Mouse (Mus musculus) kidney, embryonic 16.5 days (tissue): ENCODE measurements around the gene Kdm5b. TPM values are rescaled to one million over a fixed set of nuclear protein-coding genes. Genes with fewer than 3 reads are reported as not detected.
A peak's percentile ranks its signal among the peaks of the same experiment; 100 is the strongest.

Experiments
- ATAC-seq: fragments of 200-750 bp; cut with Nextera tagmentation; 2 replicates; pipeline ENCODE4 v1.8.0; 2017; ENCODE audit warnings: moderate TSS enrichment; ENCODE audit not compliant: low FRiP score, low TSS enrichment
- H3K27ac ChIP-seq: fragments of 300-500 bp; sonication (generic); 2 replicates; pipeline ENCODE4 v1.5.1; 2014; ENCODE audit warnings: low read length
- H3K27me3 ChIP-seq: fragments of 300-500 bp; sonication (generic); 2 replicates; pipeline ENCODE4 v1.6.1; 2014; ENCODE audit warnings: low read length, control low read depth, mixed read lengths; ENCODE audit not compliant: insufficient read depth
- H3K36me3 ChIP-seq: fragments of 300-500 bp; sonication (generic); 2 replicates; pipeline ENCODE4 v1.6.1; 2014; ENCODE audit warnings: low read length, control low read depth, mixed read lengths; ENCODE audit not compliant: insufficient read depth
- H3K4me1 ChIP-seq: fragments of 300-500 bp; sonication (generic); 2 replicates; pipeline ENCODE4 v1.6.1; 2014; ENCODE audit warnings: low read length, control low read depth, mixed read lengths; ENCODE audit not compliant: insufficient read depth
- H3K4me2 ChIP-seq: fragments of 300-500 bp; sonication (generic); replicated peaks from 2 replicates; pipeline ENCODE4 v1.6.1; 2014; ENCODE audit warnings: low read depth, low read length
- H3K4me3 ChIP-seq: fragments of 300-500 bp; sonication (generic); 2 replicates; pipeline ENCODE4 v1.5.1; 2014; ENCODE audit warnings: mild to moderate bottlenecking, low read length
- H3K9ac ChIP-seq: fragments of 300-500 bp; sonication (generic); replicated peaks from 2 replicates; pipeline ENCODE4 v1.6.1; 2014; ENCODE audit warnings: low read length
- H3K9me3 ChIP-seq: fragments of 300-500 bp; sonication (generic); 2 replicates; pipeline ENCODE4 v1.6.1; 2016; ENCODE audit warnings: low read length, control low read depth
- WGBS: fragments of 180-500 bp; shearing (Covaris S2); extraction: QIAGEN DNeasy Blood & Tissue Kit; methylation state at CpG from one replicate; pipeline ENCODE4 v1.1.7; 2014; 5-methylcytosine and 5-hydroxymethylcytosine counted together
- polyA plus RNA-seq: library from polyadenylated mRNA; unstranded; fragments of >200 nt; fragmentation: Nextera tagmentation; extraction: Ambion mirVana; gene quantifications from 2 replicates; pipeline ENCODE4 v1.2.1, GENCODE M21; 2015

Kdm5b gene
- polyA plus RNA-seq, 1 experiment from 2014 or later, result 47.4 TPM

GRCm38 (mm10) chr1:134636684-134637083 is 76.7 kb downstream of the Kdm5b start:
- no peak overlapping the region for H3K9ac ChIP-seq
- no peak; the same call in 1 of the 2 replicates for ATAC-seq

GRCm38 (mm10) chr1:134638041-134638440 is 78.1 kb downstream of the Kdm5b start:
- Histone ChIP-seq H3K9ac (no peak overlapping the region), H3K9me3 (no peaks in the 10 kb centered on the region), H3K27me3 (peaks cover 3% of the 10 kb centered on the region; the same call in 1 of the 2 replicates), H3K36me3 (peaks cover 19% of the 10 kb centered on the region), H3K4me1 (peaks cover 4% of the 10 kb centered on the region; the same call in 1 of the 2 replicates), H3K27ac (no peak overlapping the region), H3K4me3 (no peak overlapping the region), H3K4me2 (no peak overlapping the region)
- no peak for ATAC-seq
- 30% methylated on average over 3 of the region's 3 CpGs for WGBS

More at GRCm38 (mm10) chr1:134636684-134637083, 76.7 kb downstream of the Kdm5b start:
- Histone ChIP-seq H3K4me3 (no peak overlapping the region), H3K27me3 (no peaks in the 10 kb centered on the region), H3K27ac (no peak overlapping the region), H3K4me1 (peaks cover 4% of the 10 kb centered on the region; the same call in 1 of the 2 replicates), H3K9me3 (no peaks in the 10 kb centered on the region), H3K4me2 (no peak overlapping the region), H3K36me3 (peaks cover 29% of the 10 kb centered on the region)
- WGBS, result 10% methylated on average over 3 of the region's 3 CpGs

- peaks cover 15% of the 10 kb centered on the region for H3K36me3 ChIP-seq
- H3K9ac ChIP-seq, result no peak overlapping the region
- no peak overlapping the region for H3K4me3 ChIP-seq
- H3K4me2 ChIP-seq, result no peak overlapping the region
- no peak overlapping the region for H3K27ac ChIP-seq
- peaks cover 6% of the 10 kb centered on the region; the same call in 1 of the 2 replicates for H3K27me3 ChIP-seq
- peaks cover 4% of the 10 kb centered on the region; the same call in 1 of the 2 replicates for H3K4me1 ChIP-seq
- WGBS, result 27% methylated on average over 7 of the region's 7 CpGs
- ATAC-seq, result no peak
- H3K9me3 ChIP-seq, result no peaks in the 10 kb centered on the region
Observed at GRCm38 (mm10) chr1:134638522-134638921, 78.6 kb downstream of the Kdm5b start.

DNA sequence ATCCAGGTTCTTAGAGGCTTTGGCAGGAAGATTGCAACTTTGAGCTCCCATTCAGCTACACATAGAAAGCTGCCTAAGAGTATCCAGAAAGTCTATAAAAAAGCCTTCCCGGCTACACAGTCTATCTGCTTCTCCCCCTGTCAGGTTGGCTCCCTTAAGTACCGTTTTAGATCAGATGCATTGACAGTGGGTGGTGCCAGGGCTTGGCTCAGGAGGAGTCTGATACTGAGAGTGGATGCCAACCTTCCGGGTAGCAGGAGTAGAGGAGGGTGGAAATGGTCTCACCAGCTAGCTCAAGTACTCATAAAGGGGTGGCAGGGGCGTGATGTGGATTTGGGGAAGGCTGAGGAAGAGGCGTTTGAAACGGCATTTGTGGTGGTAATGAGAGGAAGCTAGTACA is 79.5 kb downstream of the Kdm5b start:
- Histone ChIP-seq H3K4me1 (peaks cover 4% of the 10 kb centered on the region; the same call in 1 of the 2 replicates), H3K9ac (no peak overlapping the region), H3K27me3 (peaks cover 14% of the 10 kb centered on the region), H3K27ac (no peak overlapping the region), H3K9me3 (no peaks in the 10 kb centered on the region), H3K36me3 (peaks cover 6% of the 10 kb centered on the region; the same call in 1 of the 2 replicates), H3K4me2 (no peak overlapping the region), H3K4me3 (no peak overlapping the region)
- ATAC-seq, result no peak
- 72% methylated on average over 6 of the region's 6 CpGs for WGBS

- H3K4me1 ChIP-seq, result peaks cover 15% of the 10 kb centered on the region
- H3K4me3 ChIP-seq, result no peak overlapping the region
- no peaks in the 10 kb centered on the region for H3K9me3 ChIP-seq
- H3K27me3 ChIP-seq, result peaks cover 34% of the 10 kb centered on the region
- WGBS, result 26% methylated on average over 3 of the region's 3 CpGs
- ATAC-seq, result no peak
- H3K9ac ChIP-seq, result no peak overlapping the region
- H3K4me2 ChIP-seq, result no peak overlapping the region
- no peaks in the 10 kb centered on the region for H3K36me3 ChIP-seq
- no peak overlapping the region for H3K27ac ChIP-seq
Observed at GRCm38 (mm10) chr1:134641507-134641906, 81.5 kb downstream of the Kdm5b start.

DNA sequence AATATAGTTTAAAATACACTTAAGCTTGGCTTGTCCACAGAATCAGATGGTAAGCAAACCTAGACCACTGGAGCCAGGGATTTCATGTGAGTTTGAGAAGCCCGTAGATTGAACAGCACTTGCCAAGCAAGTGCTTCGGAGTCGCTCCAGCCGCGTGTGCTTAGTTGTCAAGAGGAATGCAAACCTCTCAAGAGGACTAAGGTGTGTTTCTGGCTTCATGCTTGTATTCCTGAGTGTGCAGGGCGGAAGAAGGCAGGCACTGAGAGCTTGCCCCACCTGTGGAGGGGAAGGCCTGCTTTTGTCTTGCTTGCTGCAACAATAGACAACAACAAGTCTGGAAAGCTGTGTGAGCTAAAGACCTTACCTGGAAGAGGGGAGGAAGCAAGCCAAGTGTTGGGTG is 83.7 kb downstream of the Kdm5b start:
- 73% methylated on average over 6 of the region's 6 CpGs for WGBS

DNA sequence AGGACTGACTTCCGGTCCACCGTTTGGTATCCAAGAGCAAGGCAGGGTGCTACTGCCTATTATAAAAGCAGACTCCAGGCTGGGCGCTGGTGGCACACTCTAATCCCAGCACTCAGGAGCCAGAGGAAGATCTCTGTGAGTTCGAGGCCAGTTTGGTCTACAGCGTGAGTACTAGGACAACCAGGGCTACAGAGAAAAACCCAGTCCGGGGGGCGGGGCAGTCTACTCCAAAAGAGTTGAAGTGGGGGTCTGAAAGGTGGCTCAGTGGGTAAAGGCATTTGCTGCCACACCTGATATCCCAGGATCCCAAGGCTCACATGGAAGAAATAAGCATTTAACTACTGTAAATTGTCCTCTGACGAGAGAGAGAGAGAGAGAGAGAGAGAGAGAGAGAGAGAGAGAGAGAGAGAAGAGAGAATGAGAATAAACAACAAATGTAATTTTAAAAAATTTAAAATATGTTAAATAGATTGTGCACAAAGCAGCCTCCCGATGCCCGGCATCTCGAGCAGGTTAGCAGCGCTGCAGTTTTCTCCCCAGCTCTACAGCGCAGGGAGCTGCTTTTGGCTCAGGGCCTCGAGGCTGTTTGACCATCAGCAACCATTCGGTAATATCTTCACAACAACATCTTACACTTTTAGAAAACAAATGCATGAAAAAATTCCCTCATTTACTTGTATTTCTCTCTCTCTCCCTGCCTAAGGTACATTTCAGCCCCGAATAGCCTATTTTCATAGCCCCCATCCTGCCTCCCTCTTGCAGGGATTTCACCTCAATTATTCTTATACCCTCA is 85.6 kb downstream of the Kdm5b start:
- Histone ChIP-seq H3K27me3 (peaks cover 55% of the 10 kb centered on the region), H3K4me1 (peaks cover 22% of the 10 kb centered on the region), H3K9ac (peak overlapping the region; percentile 59; the same call in 1 of the 2 replicates), H3K4me2 (peak overlapping the region; percentile 94), H3K27ac (no peak overlapping the region), H3K4me3 (peak overlapping the region; percentile 62), H3K9me3 (no peaks in the 10 kb centered on the region), H3K36me3 (no peaks in the 10 kb centered on the region)
- WGBS, result 13% methylated on average over 16 of the region's 16 CpGs
- ATAC-seq, result no peak

More for the DNA sequence above, 83.7 kb downstream of the Kdm5b start:
- no peak overlapping the region for H3K4me3 ChIP-seq
- H3K4me1 ChIP-seq, result peaks cover 22% of the 10 kb centered on the region
- H3K9me3 ChIP-seq, result no peaks in the 10 kb centered on the region
- H3K9ac ChIP-seq, result no peak overlapping the region
- H3K27ac ChIP-seq, result no peak overlapping the region
- no peak overlapping the region for H3K4me2 ChIP-seq
- H3K27me3 ChIP-seq, result peaks cover 55% of the 10 kb centered on the region
- ATAC-seq, result no peak
- H3K36me3 ChIP-seq, result no peaks in the 10 kb centered on the region

GRCm38 (mm10) chr1:134646261-134646962 is 86.4 kb downstream of the Kdm5b start, which contains the start of gene Syt2:
Gene Syt2 (plus strand): TSS chr1:134646677.
- WGBS, result under 1% methylated on average over 56 of the region's 63 CpGs
- H3K9ac ChIP-seq, result peak within 1 kb of the TSS; percentile 59; the same call in 1 of the 2 replicates

DNA sequence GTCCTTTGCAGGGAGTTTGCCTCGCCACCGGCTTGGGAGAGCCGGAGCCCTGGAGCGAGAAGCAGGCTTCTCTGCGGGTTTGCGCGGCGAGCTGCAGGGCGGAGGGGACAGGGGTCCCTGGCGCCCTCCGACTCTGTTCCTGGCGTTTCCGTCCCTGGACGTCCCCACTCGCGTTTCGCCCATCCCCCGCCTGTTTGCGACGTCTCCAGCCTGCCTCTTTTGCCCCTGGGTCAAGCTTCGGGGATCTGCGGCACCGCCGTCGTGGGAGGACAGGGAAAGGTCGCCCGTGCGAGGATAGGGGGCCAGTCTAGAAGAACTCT is 87.0 kb downstream of the Kdm5b start:
- peak overlapping the region; percentile 62 for H3K4me3 ChIP-seq
- no peaks in the 10 kb centered on the region for H3K9me3 ChIP-seq
- H3K27ac ChIP-seq, result no peak overlapping the region
- H3K4me1 ChIP-seq, result peaks cover 35% of the 10 kb centered on the region
- no peaks in the 10 kb centered on the region for H3K36me3 ChIP-seq
- H3K27me3 ChIP-seq, result peaks cover 55% of the 10 kb centered on the region
- 1% methylated on average over 28 of the region's 28 CpGs for WGBS
- no peak for ATAC-seq
- peak overlapping the region; percentile 94 for H3K4me2 ChIP-seq
- H3K9ac ChIP-seq, result peak overlapping the region; percentile 59; the same call in 1 of the 2 replicates

More at GRCm38 (mm10) chr1:134646261-134646962, 86.4 kb downstream of the Kdm5b start, which contains the start of gene Syt2:
- H3K27me3 ChIP-seq, result peaks cover 55% of the 10 kb centered on the region
- peak; percentile 33 for ATAC-seq
- no peaks in the 10 kb centered on the region for H3K9me3 ChIP-seq
- H3K36me3 ChIP-seq, result no peaks in the 10 kb centered on the region
- H3K4me1 ChIP-seq, result peaks cover 30% of the 10 kb centered on the region
- H3K27ac ChIP-seq, result no peak within 1 kb of the TSS
- peak within 1 kb of the TSS; percentile 62 for H3K4me3 ChIP-seq
- peak within 1 kb of the TSS; percentile 94 for H3K4me2 ChIP-seq
